8 mouse cellular contexts compared by ENCODE assay signal in genomic region chr4:155802741-155803339, GRCm38 (mm10). TPM values are rescaled to one million over a fixed set of nuclear protein-coding genes. Genes with fewer than 3 reads are reported as not detected.
DNase-seq lines count a peak whose midpoint lies in the region; ATAC-seq lines count a peak whose summit lies in the region.

TSS of gene Mrpl20 (plus strand) at chr4:155802878.

- H3K9ac ChIP-seq in kidney, embryonic 15.5 days, result peak within 1 kb of the TSS; percentile 89
- H3K9ac ChIP-seq in limb, embryonic 12.5 days (replicated peaks), result peak within 1 kb of the TSS; percentile 84
- H3K9ac ChIP-seq in neural tube, embryonic 14.5 days (replicated peaks; ENCODE audit: low read depth, low read length), result peak within 1 kb of the TSS; percentile 83

- H3K27me3 ChIP-seq in kidney, embryonic 15.5 days, result no peaks in the 10 kb centered on the region
- peaks cover 13% of the 10 kb centered on the region for H3K27me3 ChIP-seq in erythroblast, embryonic 14.5 days (ENCODE audit: control insufficient read depth)
- H3K27me3 ChIP-seq in limb, embryonic 12.5 days, result no peaks in the 10 kb centered on the region
- no peaks in the 10 kb centered on the region for H3K27me3 ChIP-seq in neural tube, embryonic 14.5 days (ENCODE audit: control insufficient read depth, insufficient read depth, low read length)

- peak within 1 kb of the TSS; percentile 83 for H3K4me3 ChIP-seq in kidney, embryonic 15.5 days (replicated peaks)
- H3K4me3 ChIP-seq in erythroblast, embryonic 14.5 days (replicated peaks), result peak within 1 kb of the TSS; percentile 73
- H3K4me3 ChIP-seq in limb, embryonic 12.5 days (replicated peaks), result peak within 1 kb of the TSS; percentile 95
- peak within 1 kb of the TSS; percentile 89 for H3K4me3 ChIP-seq in neural tube, embryonic 14.5 days (ENCODE audit: low read depth, low read length)

- H3K4me2 ChIP-seq in kidney, embryonic 15.5 days, result peak within 1 kb of the TSS; percentile 74
- H3K4me2 ChIP-seq in limb, embryonic 12.5 days, result peak within 1 kb of the TSS; percentile 77
- H3K4me2 ChIP-seq in neural tube, embryonic 14.5 days (ENCODE audit: low read depth, low read length), result peak within 1 kb of the TSS; percentile 81

- no peaks in the 10 kb centered on the region for H3K9me3 ChIP-seq in kidney, embryonic 15.5 days (replicated peaks)
- no peaks in the 10 kb centered on the region for H3K9me3 ChIP-seq in erythroblast, embryonic 14.5 days (ENCODE audit: control insufficient read depth, low read length)
- no peaks in the 10 kb centered on the region for H3K9me3 ChIP-seq in limb, embryonic 12.5 days
- no peaks in the 10 kb centered on the region for H3K9me3 ChIP-seq in neural tube, embryonic 14.5 days (ENCODE audit: control insufficient read depth, low read length)

- peak; percentile 26 for ATAC-seq in kidney, embryonic 15.5 days (replicated peaks; ENCODE audit: low FRiP score)
- peak; percentile 63; the same call in 1 of the 2 replicates for ATAC-seq in limb, embryonic 12.5 days (ENCODE audit: insufficient number of reproducible peaks, insufficient read depth, low FRiP score, low TSS enrichment, low read depth)
- ATAC-seq in neural tube, embryonic 14.5 days (ENCODE audit: low read depth), result no peak

- intact Hi-C loops in heart, postnatal 14 days (cut with DNase I), result loop anchor here (5.0 kb wide), 1 partner anchor 36 kb away; no protein-coding TSS in a partner anchor

- H3K36me3 ChIP-seq in kidney, embryonic 15.5 days, result peaks cover 28% of the 10 kb centered on the region
- H3K36me3 ChIP-seq in erythroblast, embryonic 14.5 days (ENCODE audit: control insufficient read depth), result peaks cover 33% of the 10 kb centered on the region
- peaks cover 31% of the 10 kb centered on the region for H3K36me3 ChIP-seq in limb, embryonic 12.5 days
- H3K36me3 ChIP-seq in neural tube, embryonic 14.5 days (ENCODE audit: control insufficient read depth, insufficient read depth, low read length), result peaks cover 6% of the 10 kb centered on the region; the same call in 1 of the 2 replicates

- DNase-seq in kidney, adult 11 months, result no peak
- DNase-seq in T-cell, adult 2 months (ENCODE audit: low spot score), result peak; percentile 40
- no peak for DNase-seq in heart, postnatal 14 days
- DNase-seq in ovary, postnatal 10 days (ENCODE audit: low spot score), result no peak

- H3K27ac ChIP-seq in kidney, embryonic 15.5 days, result peak within 1 kb of the TSS; percentile 79
- H3K27ac ChIP-seq in limb, embryonic 12.5 days, result peak within 1 kb of the TSS; percentile 75; the same call in 1 of the 2 replicates
- peak within 1 kb of the TSS; percentile 48 for H3K27ac ChIP-seq in neural tube, embryonic 14.5 days (ENCODE audit: low read depth, low read length)

- peaks cover 21% of the 10 kb centered on the region for H3K4me1 ChIP-seq in kidney, embryonic 15.5 days
- peaks cover 34% of the 10 kb centered on the region for H3K4me1 ChIP-seq in erythroblast, embryonic 14.5 days (ENCODE audit: control insufficient read depth)
- H3K4me1 ChIP-seq in limb, embryonic 12.5 days (replicated peaks), result peaks cover 14% of the 10 kb centered on the region
- peaks cover 14% of the 10 kb centered on the region for H3K4me1 ChIP-seq in neural tube, embryonic 14.5 days (ENCODE audit: control insufficient read depth, insufficient read depth, low read length)

- 8% methylated on average over 12 of the region's 12 CpGs for WGBS in kidney, embryonic 15.5 days
- 13% methylated on average over 12 of the region's 12 CpGs for WGBS in limb, embryonic 12.5 days
- WGBS in neural tube, embryonic 14.5 days, result 12% methylated on average over 12 of the region's 12 CpGs

RNA-seq across cellular contexts. Expression of gene Mrpl20, which starts in this region (rescaled TPM):
- polyA plus RNA-seq in kidney, embryonic 15.5 days (2015; fragmentation: Nextera tagmentation; extraction: Ambion mirVana), result 217 and 226 TPM in 2 replicates
- 1.9 and 2.3 TPM in 2 replicates for polyA plus RNA-seq in erythroblast, embryonic 14.5 days (2012)
- total RNA-seq in heart, postnatal 14 days (2021), result 10 to 100 TPM; 72.4 to 72.5 TPM
- polyA plus RNA-seq in limb, embryonic 12.5 days (2016; fragmentation: Nextera tagmentation; extraction: Ambion mirVana), result 217 and 228 TPM in 2 replicates
- polyA plus RNA-seq in neural tube, embryonic 14.5 days (2014; fragmentation: Nextera tagmentation; extraction: Ambion mirVana), result 258 and 275 TPM in 2 replicates

Comparison
In these comparisons a context has a peak if more than half of its experiments do, and no peak if none do; other contexts are left out.
1. RNA of gene Mrpl20 (polyA plus RNA-seq): 258 to 275 TPM in neural tube, embryonic 14.5 days, 217 to 228 TPM in limb, embryonic 12.5 days and 217 to 226 TPM in kidney, embryonic 15.5 days; 1.9 to 2.3 TPM in erythroblast, embryonic 14.5 days; every median in the first group is over 10 times any median in the second.
2. Peak in every context shown above with its lines, with median percentiles within 50 percentile points of each other: H3K27ac ChIP-seq, H3K4me2 ChIP-seq, H3K4me3 ChIP-seq and H3K9ac ChIP-seq.